Mouse (Mus musculus): ENCODE data around the gene Rps6kb1.

DNA sequence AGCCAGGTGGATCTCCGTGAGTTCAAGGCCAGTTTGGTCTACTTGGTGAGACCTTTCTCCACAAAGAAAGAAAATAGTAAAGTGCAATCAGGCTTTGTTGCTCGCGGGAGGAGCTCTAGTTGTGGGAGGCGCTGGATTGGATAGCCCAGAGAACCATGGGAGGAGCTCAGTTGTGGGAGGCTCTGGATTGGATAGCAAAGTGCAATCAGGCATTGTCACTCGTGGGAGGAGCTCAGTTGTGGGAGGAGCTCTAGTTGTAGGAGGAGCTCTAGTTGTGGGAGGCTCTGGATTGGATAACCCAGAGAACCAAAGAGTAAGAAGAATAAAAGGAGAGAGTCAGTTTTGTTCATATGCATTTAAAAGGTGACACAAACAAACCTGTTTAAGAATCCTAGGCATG, 90.6 kb downstream of the Rps6kb1 start:
- no peak for TF ChIP-seq ETS1 (conservative IDR thresholded peaks at IDR 0.05; ENCODE audit: low read depth, low read length)
- TF ChIP-seq CTCF (conservative IDR thresholded peaks at IDR 0.05 in 1 of 2, IDR thresholded peaks at IDR 0.05 in 1 of 2; ENCODE audit: low read depth in 2 of 2, low read length in 2 of 2), result no peak
- TF ChIP-seq USF2 (conservative IDR thresholded peaks at IDR 0.05; ENCODE audit: low read depth, low read length), result no peak
- TF ChIP-seq PAX5 (IDR thresholded peaks at IDR 0.05; ENCODE audit: low read length), result no peak
- no peak for TF ChIP-seq MEF2A (IDR thresholded peaks at IDR 0.05; ENCODE audit: borderline replicate concordance, low read depth, low read length)
- no peak for TF ChIP-seq POLR2A (IDR thresholded peaks at IDR 0.05; ENCODE audit: low read depth, low read length)
